Mouse (Mus musculus) embryonic facial prominence, embryonic 12.5 days (tissue): ENCODE measurements at regions not wholly inside any gene's neighbourhood (a gene's known extent, or its start where the extent isn't known, plus 50 kb on each side); places are given as distances from the start of the nearest gene placed in this dataset.

Source experiments
- ATAC-seq: fragments of 200-750 bp; cut with Nextera tagmentation; 2 replicates; pipeline ENCODE4 v1.8.0; 2017; ENCODE audit not compliant: insufficient number of reproducible peaks, insufficient read depth, low FRiP score, low TSS enrichment
- H3K27ac ChIP-seq: fragments of 300-500 bp; sonication (generic); 2 replicates; pipeline ENCODE4 v1.5.1; 2016; ENCODE audit warnings: mild to moderate bottlenecking
- H3K27me3 ChIP-seq: fragments of 300-500 bp; sonication (generic); 2 replicates; pipeline ENCODE4 v1.6.1; 2016; ENCODE audit warnings: mild to moderate bottlenecking, moderate library complexity
- H3K36me3 ChIP-seq: fragments of 300-500 bp; sonication (generic); 2 replicates; pipeline ENCODE4 v1.6.1; 2016; ENCODE audit warnings: mild to moderate bottlenecking
- H3K4me1 ChIP-seq: fragments of 300-500 bp; sonication (generic); 2 replicates; pipeline ENCODE4 v1.6.1; 2016
- H3K4me2 ChIP-seq: fragments of 300-500 bp; sonication (generic); replicated peaks from 2 replicates; pipeline ENCODE4 v1.6.1; 2016; ENCODE audit warnings: mild to moderate bottlenecking, moderate library complexity
- H3K4me3 ChIP-seq: fragments of 300-500 bp; sonication (generic); 2 replicates; pipeline ENCODE4 v1.5.1; 2016; ENCODE audit warnings: mild to moderate bottlenecking
- H3K9ac ChIP-seq: fragments of 300-500 bp; sonication (generic); 2 replicates; pipeline ENCODE4 v1.6.1; 2016; ENCODE audit warnings: mild to moderate bottlenecking, moderate library complexity
- H3K9me3 ChIP-seq: fragments of 300-500 bp; sonication (generic); 2 replicates; pipeline ENCODE4 v1.6.1; 2016; ENCODE audit warnings: mild to moderate bottlenecking, moderate library complexity
- WGBS: fragments of 180-500 bp; shearing (Covaris S2); methylation state at CpG from one replicate; pipeline ENCODE4 v1.1.7; 2016; 5-methylcytosine and 5-hydroxymethylcytosine counted together

DNA sequence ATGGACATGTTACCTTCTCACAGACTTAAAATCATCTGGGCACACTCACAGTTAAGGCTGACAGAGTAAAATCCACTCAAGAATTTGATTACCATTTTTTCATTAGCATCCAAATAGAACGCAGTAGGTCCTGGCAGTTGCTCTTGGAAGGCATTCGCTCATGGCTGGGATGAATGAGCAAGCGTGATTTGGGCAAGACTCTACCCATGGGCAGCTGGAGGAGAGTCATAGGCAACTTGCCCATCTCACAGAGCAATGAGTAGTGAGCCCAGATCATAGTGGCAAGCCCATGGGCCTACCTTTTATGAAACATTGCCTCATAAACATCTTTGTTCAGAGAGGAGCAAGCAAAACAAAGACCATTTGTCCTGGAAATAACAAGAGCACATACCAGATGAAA is 345.9 kb upstream of the Sash1 start:
- Histone ChIP-seq H3K4me2 (no peak overlapping the region), H3K4me3 (no peak overlapping the region), H3K36me3 (no peaks in the 10 kb centered on the region), H3K27me3 (no peaks in the 10 kb centered on the region), H3K4me1 (no peaks in the 10 kb centered on the region), H3K9ac (no peak overlapping the region), H3K9me3 (no peaks in the 10 kb centered on the region), H3K27ac (no peak overlapping the region)
- WGBS: 93% methylated on average over 3 of the region's 3 CpGs
- ATAC-seq: no peak

DNA sequence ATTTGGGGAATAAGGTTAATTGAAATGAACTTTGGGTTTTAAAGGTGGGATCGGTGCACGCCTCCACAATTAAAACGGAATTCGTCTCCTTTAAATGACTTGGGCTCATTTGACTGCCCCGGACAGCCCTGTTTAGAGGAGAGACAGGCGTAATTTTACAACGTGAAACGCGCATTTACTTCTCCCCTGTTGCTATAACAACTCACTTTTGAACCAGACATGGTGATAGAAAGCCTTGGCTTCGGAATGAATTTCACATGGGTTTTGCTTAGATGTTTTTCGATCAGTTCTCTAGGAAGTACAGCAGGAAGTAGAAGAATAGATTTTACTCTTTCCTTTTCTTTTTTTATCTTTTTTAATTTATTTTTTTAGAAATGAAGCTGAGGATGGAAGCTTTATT is 343.2 kb upstream of the Sash1 start:
- no peak overlapping the region for H3K4me3 ChIP-seq
- no peak overlapping the region for H3K4me2 ChIP-seq
- H3K9me3 ChIP-seq: no peaks in the 10 kb centered on the region
- no peaks in the 10 kb centered on the region for H3K4me1 ChIP-seq
- WGBS: 82% methylated on average over 11 of the region's 11 CpGs
- no peaks in the 10 kb centered on the region for H3K27me3 ChIP-seq
- ATAC-seq: no peak
- no peak overlapping the region for H3K27ac ChIP-seq
- no peaks in the 10 kb centered on the region for H3K36me3 ChIP-seq
- H3K9ac ChIP-seq: no peak overlapping the region

DNA sequence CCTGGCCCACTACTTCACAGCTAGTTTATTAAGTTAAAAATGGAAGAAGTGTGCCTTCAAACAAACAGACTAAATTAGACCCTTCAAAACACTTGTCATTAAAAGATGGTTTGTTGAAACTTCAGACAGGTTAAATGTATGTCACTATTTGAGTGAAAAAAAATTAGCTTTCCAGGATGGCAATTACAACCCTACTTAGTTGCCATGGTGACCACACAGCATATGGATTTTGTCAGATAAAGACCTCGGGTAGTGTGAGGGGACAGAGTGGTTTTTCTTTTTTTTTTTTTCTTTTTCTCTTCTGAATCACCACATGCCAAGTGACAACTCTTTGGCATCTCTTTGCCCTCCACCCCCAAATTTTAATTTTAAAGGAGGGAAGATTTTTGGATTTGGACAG is 341.5 kb upstream of the Sash1 start:
- no peak overlapping the region for H3K9ac ChIP-seq
- no peaks in the 10 kb centered on the region for H3K4me1 ChIP-seq
- H3K4me3 ChIP-seq: no peak overlapping the region
- no peak for ATAC-seq
- H3K4me2 ChIP-seq: no peak overlapping the region
- no peaks in the 10 kb centered on the region for H3K9me3 ChIP-seq
- 14% methylated on average over 1 of the region's 1 CpGs for WGBS
- H3K36me3 ChIP-seq: no peaks in the 10 kb centered on the region
- H3K27me3 ChIP-seq: no peaks in the 10 kb centered on the region
- no peak overlapping the region for H3K27ac ChIP-seq

DNA sequence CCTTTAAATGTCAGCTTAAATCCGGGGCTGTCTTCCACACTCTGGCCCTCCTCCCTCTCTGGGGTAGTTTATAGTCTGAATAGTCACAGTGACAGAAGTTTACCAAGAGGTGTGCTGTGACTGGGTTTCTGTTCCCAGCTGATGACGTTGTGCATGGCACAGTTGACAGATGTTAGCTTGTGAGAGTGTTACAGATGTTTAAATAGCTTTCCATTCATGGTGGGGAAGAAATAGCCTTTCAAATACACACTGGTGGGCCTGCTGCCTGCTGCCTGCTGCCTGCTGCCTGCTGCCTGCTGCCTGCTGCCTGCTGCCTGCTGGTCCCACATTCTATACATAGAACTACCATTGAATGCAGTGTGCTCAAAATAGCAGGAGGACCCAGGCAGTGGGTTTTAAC is 324.8 kb upstream of the Sash1 start:
- no peaks in the 10 kb centered on the region for H3K4me1 ChIP-seq
- H3K27me3 ChIP-seq: no peaks in the 10 kb centered on the region
- WGBS: 29% methylated on average over 2 of the region's 2 CpGs
- H3K4me2 ChIP-seq: no peak overlapping the region
- H3K27ac ChIP-seq: no peak overlapping the region
- no peak for ATAC-seq
- no peak overlapping the region for H3K4me3 ChIP-seq
- no peaks in the 10 kb centered on the region for H3K9me3 ChIP-seq
- H3K36me3 ChIP-seq: no peaks in the 10 kb centered on the region
- no peak overlapping the region for H3K9ac ChIP-seq

DNA sequence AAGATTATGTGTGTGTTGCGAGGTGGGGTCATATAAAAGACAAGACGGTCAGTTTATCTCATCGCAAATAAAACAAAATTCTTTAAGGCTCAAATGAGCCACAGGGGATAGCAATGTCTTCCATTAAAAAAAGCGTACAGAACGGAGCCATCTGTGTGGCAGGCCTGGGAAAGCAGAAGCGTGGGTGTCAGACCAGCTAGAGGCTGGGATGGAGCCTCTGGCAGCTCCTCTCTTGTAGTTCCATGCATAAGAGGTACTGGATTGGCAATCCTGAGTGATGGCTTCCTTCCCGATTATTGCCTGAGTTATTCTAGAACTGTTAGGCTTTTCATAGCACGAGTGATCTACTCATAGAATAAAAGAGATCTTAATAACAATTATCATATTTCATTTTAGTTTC is 318.2 kb upstream of the Sash1 start:
- 83% methylated on average over 8 of the region's 8 CpGs for WGBS
- no peaks in the 10 kb centered on the region for H3K27me3 ChIP-seq
- H3K9ac ChIP-seq: no peak overlapping the region
- no peaks in the 10 kb centered on the region for H3K9me3 ChIP-seq
- H3K4me3 ChIP-seq: no peak overlapping the region
- no peak overlapping the region for H3K27ac ChIP-seq
- no peaks in the 10 kb centered on the region for H3K4me1 ChIP-seq
- no peak for ATAC-seq
- no peak overlapping the region for H3K4me2 ChIP-seq
- no peaks in the 10 kb centered on the region for H3K36me3 ChIP-seq

DNA sequence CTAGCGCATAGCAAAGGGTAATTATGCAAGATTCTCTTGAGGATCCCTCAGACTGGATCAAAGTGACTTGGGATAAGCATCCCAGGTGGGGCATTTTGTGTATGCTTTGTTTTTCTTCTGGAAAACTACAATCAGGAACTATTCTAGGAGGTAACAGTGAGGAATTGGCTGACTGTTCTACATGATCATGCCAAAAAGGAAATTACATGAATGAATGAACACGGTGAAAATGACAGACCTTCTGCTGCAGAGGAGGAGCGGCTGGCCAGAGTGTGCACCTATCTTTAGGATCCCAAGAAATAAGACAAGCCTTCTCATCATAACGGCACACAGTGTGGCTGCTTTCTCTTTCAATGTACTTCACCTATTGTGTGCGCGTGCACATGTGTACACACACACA is 317.5 kb upstream of the Sash1 start:
- Histone ChIP-seq H3K9me3 (no peaks in the 10 kb centered on the region), H3K4me3 (no peak overlapping the region), H3K4me2 (no peak overlapping the region), H3K27me3 (no peaks in the 10 kb centered on the region), H3K4me1 (no peaks in the 10 kb centered on the region), H3K27ac (no peak overlapping the region), H3K36me3 (no peaks in the 10 kb centered on the region), H3K9ac (no peak overlapping the region)
- ATAC-seq: no peak
- 81% methylated on average over 6 of the region's 6 CpGs for WGBS

- Histone ChIP-seq H3K4me1 (no peaks in the 10 kb centered on the region), H3K4me2 (no peak overlapping the region), H3K4me3 (no peak overlapping the region), H3K9me3 (no peaks in the 10 kb centered on the region), H3K36me3 (no peaks in the 10 kb centered on the region), H3K27ac (no peak overlapping the region), H3K27me3 (no peaks in the 10 kb centered on the region), H3K9ac (no peak overlapping the region)
- ATAC-seq: no peak
- WGBS: 38% methylated on average over 1 of the region's 1 CpGs
Observed at GRCm38 (mm10) chr10:9202922-9203321, 317.1 kb upstream of the Sash1 start.

GRCm38 (mm10) chr10:9174997-9175396 is 289.1 kb upstream of the Sash1 start:
- Histone ChIP-seq H3K4me3 (no peak overlapping the region), H3K36me3 (no peaks in the 10 kb centered on the region), H3K9me3 (no peaks in the 10 kb centered on the region), H3K9ac (no peak overlapping the region), H3K27ac (no peak overlapping the region), H3K4me1 (no peaks in the 10 kb centered on the region), H3K27me3 (no peaks in the 10 kb centered on the region), H3K4me2 (no peak overlapping the region)
- no peak for ATAC-seq
- 70% methylated on average over 3 of the region's 3 CpGs for WGBS

DNA sequence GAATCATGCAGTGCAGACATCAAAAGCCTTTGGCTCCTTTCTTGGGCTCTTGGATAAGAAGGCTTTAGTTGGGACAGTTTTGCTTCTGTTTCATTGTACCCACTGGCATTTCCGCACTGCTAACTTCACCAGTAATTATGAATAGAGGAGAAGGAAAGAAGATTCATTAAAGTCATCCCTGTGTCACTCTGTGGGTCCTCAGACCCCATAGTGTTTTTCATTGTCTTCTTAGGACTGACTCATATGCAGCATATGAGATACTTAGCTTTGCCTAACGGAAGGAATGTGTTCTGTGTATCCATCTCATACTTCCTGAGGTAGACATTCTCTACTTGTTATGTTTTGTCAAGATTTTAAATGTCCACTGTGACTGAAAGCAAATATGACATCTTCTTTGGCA is 287.6 kb upstream of the Sash1 start:
- ATAC-seq: no peak
- Histone ChIP-seq H3K27ac (no peak overlapping the region), H3K4me1 (no peaks in the 10 kb centered on the region), H3K27me3 (no peaks in the 10 kb centered on the region), H3K4me2 (no peak overlapping the region), H3K4me3 (no peak overlapping the region), H3K9me3 (no peaks in the 10 kb centered on the region), H3K9ac (no peak overlapping the region), H3K36me3 (no peaks in the 10 kb centered on the region)
- 81% methylated on average over 2 of the region's 2 CpGs for WGBS

- no peak overlapping the region for H3K4me2 ChIP-seq
- H3K4me1 ChIP-seq: no peaks in the 10 kb centered on the region
- ATAC-seq: no peak
- no peaks in the 10 kb centered on the region for H3K36me3 ChIP-seq
- no peak overlapping the region for H3K4me3 ChIP-seq
- 83% methylated on average over 7 of the region's 7 CpGs for WGBS
- H3K27ac ChIP-seq: no peak overlapping the region
- no peaks in the 10 kb centered on the region for H3K9me3 ChIP-seq
- H3K27me3 ChIP-seq: no peaks in the 10 kb centered on the region
- H3K9ac ChIP-seq: no peak overlapping the region
Observed at GRCm38 (mm10) chr10:9168725-9169124, 282.9 kb upstream of the Sash1 start.

- Histone ChIP-seq H3K4me3 (no peak overlapping the region), H3K4me2 (no peak overlapping the region), H3K9ac (no peak overlapping the region), H3K9me3 (no peaks in the 10 kb centered on the region), H3K4me1 (no peaks in the 10 kb centered on the region), H3K27ac (no peak overlapping the region), H3K27me3 (no peaks in the 10 kb centered on the region), H3K36me3 (no peaks in the 10 kb centered on the region)
- 78% methylated on average over 12 of the region's 12 CpGs for WGBS
- ATAC-seq: no peak
Observed at GRCm38 (mm10) chr10:9166017-9166416, 280.1 kb upstream of the Sash1 start.

- Histone ChIP-seq H3K4me1 (no peaks in the 10 kb centered on the region), H3K36me3 (no peaks in the 10 kb centered on the region), H3K27ac (no peak overlapping the region), H3K27me3 (no peaks in the 10 kb centered on the region), H3K9me3 (no peaks in the 10 kb centered on the region), H3K4me3 (no peak overlapping the region), H3K4me2 (no peak overlapping the region), H3K9ac (no peak overlapping the region)
- 83% methylated on average over 12 of the region's 12 CpGs for WGBS
- no peak for ATAC-seq
Observed at GRCm38 (mm10) chr10:9165598-9165997, 279.7 kb upstream of the Sash1 start.

- no peak overlapping the region for H3K4me3 ChIP-seq
- H3K9me3 ChIP-seq: no peaks in the 10 kb centered on the region
- whole genome bisulfite sequencing: 86% methylated on average over 7 of the region's 7 CpGs
- H3K4me2 ChIP-seq: no peak overlapping the region
- no peak for ATAC-seq
- no peak overlapping the region for H3K27ac ChIP-seq
- H3K4me1 ChIP-seq: no peaks in the 10 kb centered on the region
- H3K36me3 ChIP-seq: no peaks in the 10 kb centered on the region
- no peaks in the 10 kb centered on the region for H3K27me3 ChIP-seq
- no peak overlapping the region for H3K9ac ChIP-seq
Observed at GRCm38 (mm10) chr10:9164333-9164732, 278.5 kb upstream of the Sash1 start.
